Mouse (Mus musculus) lung, postnatal 0 days (tissue): Measurements from ENCODE around the gene Jpt1.

Experiments used
- CTCF ChIP-seq: IDR thresholded peaks from 2 replicates; pipeline ENCODE4 v1.5.1; 2016; ENCODE audit warnings: antibody characterized with exemption, mild to moderate bottlenecking
- EP300 ChIP-seq: IDR thresholded peaks from 2 replicates; pipeline ENCODE4 v1.6.1; 2016; ENCODE audit warnings: antibody characterized with exemption, mild to moderate bottlenecking, control low read depth

DNA sequence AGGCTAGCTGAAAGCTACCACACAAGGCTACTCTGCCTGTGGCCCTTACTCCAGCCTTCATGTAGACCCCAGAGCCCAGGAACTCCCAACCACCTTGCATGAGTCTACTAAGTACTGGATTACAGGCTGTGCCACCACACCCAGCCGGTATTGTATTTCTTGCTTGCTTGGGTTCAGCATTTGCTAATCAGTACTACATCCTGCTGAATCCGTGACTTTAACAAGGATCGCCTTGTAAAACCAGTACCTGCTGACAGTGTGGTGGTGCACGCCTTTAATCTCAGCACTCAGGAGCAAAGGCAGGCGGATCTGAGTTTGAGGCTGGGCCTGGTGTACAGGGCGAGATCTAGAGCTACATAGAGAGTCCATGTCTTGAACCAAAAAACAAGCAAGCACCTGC lies 11.6 kb downstream of the Jpt1 start:
- TF ChIP-seq CTCF (no peak), EP300 (no peak)
